Comparison of ENCODE assay signal across 13 mouse cellular contexts in the genomic region with DNA sequence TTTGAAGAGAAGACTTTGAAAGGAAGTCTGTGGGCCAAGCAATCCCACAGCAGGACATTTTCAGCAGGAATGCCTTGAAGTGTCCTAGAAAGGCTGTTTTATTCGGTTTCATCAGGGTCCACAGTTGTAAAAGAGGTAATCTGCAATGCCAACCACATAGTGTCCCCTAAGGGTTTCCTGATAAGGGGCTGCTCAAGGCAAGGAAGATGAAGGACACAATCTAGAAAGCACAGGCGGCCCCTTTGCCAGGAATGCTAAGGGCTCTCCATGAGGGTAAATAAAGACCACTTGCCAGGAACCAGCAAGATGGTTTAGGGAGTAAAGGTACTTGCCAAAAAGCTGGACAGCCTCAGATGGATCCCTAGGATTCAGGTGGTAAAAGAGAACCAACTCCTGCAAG.
"Had no signal": no experiment of that assay in that cellular context is flagged by ENCODE, and none has a peak within 500 bp of the region (broad histone marks: within the 10 kb centered on the region; RNA-seq: fewer than 3 reads in every experiment).

No protein-coding gene starts in this region.

- H3K27me3 ChIP-seq: limb, embryonic 15.5 days; neural tube, embryonic 12.5 days had no signal

- ATAC-seq: intestine, embryonic 16.5 days had no signal

- H3K27ac ChIP-seq: kidney, embryonic 15.5 days; limb, embryonic 15.5 days; midbrain, embryonic 10.5 days; neural tube, embryonic 12.5 days had no signal

- H3K9ac ChIP-seq: kidney, embryonic 15.5 days; limb, embryonic 15.5 days; neural tube, embryonic 12.5 days had no signal

- H3K4me2 ChIP-seq: kidney, embryonic 15.5 days; limb, embryonic 15.5 days; neural tube, embryonic 12.5 days had no signal

- DNase-seq: kidney, adult 2 months; kidney, postnatal 14 days; layer of hippocampus, postnatal 36 days; lung, postnatal 4 days; midbrain, embryonic 14.5 days; thymus, adult 18-20 months; thymus, postnatal 25 days had no signal

- H3K4me1 ChIP-seq: neural tube, embryonic 12.5 days had no signal

- H3K4me3 ChIP-seq: kidney, embryonic 15.5 days; limb, embryonic 15.5 days; midbrain, embryonic 10.5 days; myocyte; neural tube, embryonic 12.5 days had no signal

- H3K36me3 ChIP-seq: kidney, embryonic 15.5 days; limb, embryonic 15.5 days; midbrain, embryonic 10.5 days; neural tube, embryonic 12.5 days had no signal

- H3K9me3 ChIP-seq: kidney, embryonic 15.5 days; limb, embryonic 15.5 days; midbrain, embryonic 10.5 days; neural tube, embryonic 12.5 days had no signal
